Mouse (Mus musculus): ENCODE data around the gene Gm11569. TPM values are rescaled to one million over a fixed set of nuclear protein-coding genes. Genes with fewer than 3 reads are reported as not detected.
"Not testable (repeated sequence)": the region's sequence is repeated elsewhere in the genome, so short reads cannot be mapped to it uniquely, and the experiment has no call there.

Gm11569 gene
- polyA plus RNA-seq (2012; fragmentation: generic; extraction: Trizol): not detected

DNA sequence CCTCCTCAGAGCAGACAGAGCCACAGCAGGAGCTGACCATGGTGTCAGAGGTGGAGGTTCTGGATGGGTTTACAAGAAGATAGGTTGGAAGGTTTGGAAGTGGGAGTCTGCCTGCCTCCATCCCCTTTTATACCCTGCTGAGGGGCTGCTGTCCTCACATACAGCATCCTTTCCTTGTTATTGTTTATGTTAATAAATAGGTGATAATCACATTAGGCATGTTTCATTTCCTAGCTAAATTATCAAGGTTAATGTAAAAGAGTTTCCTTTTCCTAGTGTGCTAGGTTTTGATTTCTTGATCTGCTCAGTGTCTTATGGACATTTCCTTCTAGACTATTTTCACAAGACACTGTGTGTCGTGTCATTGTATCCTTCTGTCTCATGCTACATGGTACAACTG lies at the start of gene Gm11569:
TSS of gene Gm11569 (minus strand) at position 101 of the 400 bp plus-strand sequence.
- not testable (repeated sequence) for H3K36me3 ChIP-seq (ENCODE audit: control insufficient read depth, insufficient read depth); H3K27me3 ChIP-seq (ENCODE audit: control insufficient read depth, insufficient read depth, insufficient read length); H3ac ChIP-seq (ENCODE audit: control insufficient read depth, insufficient read length); H3K4me2 ChIP-seq (ENCODE audit: low read depth); H3K79me2 ChIP-seq (ENCODE audit: control insufficient read depth, insufficient read depth); H3K4me3 ChIP-seq

DNA sequence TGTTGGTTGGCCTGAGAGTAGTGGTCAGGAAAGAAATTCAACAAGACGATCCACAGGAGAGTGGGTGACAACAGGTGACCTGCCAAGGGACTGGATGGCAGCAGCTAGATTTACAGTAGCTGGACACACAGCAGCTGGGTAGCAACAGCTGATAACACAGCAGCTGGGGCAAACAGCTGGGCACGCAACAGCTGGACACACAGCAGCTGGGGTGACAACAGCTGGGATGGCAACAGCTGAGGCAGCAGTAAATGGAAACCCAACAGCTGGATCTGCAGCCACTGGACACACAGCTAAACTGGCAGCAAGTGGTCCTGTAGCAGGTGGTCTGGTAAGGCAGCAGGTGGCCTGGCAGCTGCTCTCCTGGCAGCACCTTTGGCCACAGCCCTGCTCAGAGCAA lies 48.0 kb upstream of the Gm11569 start:
- Histone ChIP-seq H3ac (ENCODE audit: control insufficient read depth, insufficient read length) (no peak overlapping the region), H3K4me2 (ENCODE audit: low read depth) (no peak overlapping the region), H3K4me3 (no peak overlapping the region), H3K79me2 (ENCODE audit: control insufficient read depth, insufficient read depth) (no peaks in the 10 kb centered on the region), H3K36me3 (ENCODE audit: control insufficient read depth, insufficient read depth) (no peaks in the 10 kb centered on the region), H3K27me3 (ENCODE audit: control insufficient read depth, insufficient read depth, insufficient read length) (no peaks in the 10 kb centered on the region)
- TF ChIP-seq TCF12 (IDR thresholded peaks at IDR 0.05; ENCODE audit: insufficient read depth, poor library complexity, severe bottlenecking): no peak
- peak in 2 of 3 experiments; percentile 2 to 32 for TF ChIP-seq MYOG (IDR thresholded peaks at IDR 0.05; ENCODE audit: control insufficient read depth in 1 of 3, insufficient read depth in 1 of 3, insufficient read length in 2 of 3, low read depth in 2 of 3)
- TF ChIP-seq CEBPB (IDR thresholded peaks at IDR 0.05; ENCODE audit: insufficient read depth, poor library complexity, severe bottlenecking): no peak
- TF ChIP-seq E2F4 (IDR thresholded peaks at IDR 0.05; ENCODE audit: insufficient read depth): no peak
- TF ChIP-seq POLR2A (IDR thresholded peaks at IDR 0.05; ENCODE audit: insufficient read length, low read depth): no peak
- TF ChIP-seq MYOD1 (IDR thresholded peaks at IDR 0.05; ENCODE audit: control insufficient read depth in 1 of 3, insufficient read length in 2 of 3, low read depth in 2 of 3): peak in 2 of 3 experiments; percentile 39 to 56
- TF ChIP-seq REST (IDR thresholded peaks at IDR 0.05; ENCODE audit: insufficient read depth, insufficient read length): no peak
- TF ChIP-seq TCF3 (IDR thresholded peaks at IDR 0.05; ENCODE audit: insufficient read length, low read depth): no peak
- no peak for TF ChIP-seq USF1 (IDR thresholded peaks at IDR 0.05; ENCODE audit: low read depth)
- TF ChIP-seq MAX (IDR thresholded peaks at IDR 0.05; ENCODE audit: low read depth): no peak
- TF ChIP-seq SRF (IDR thresholded peaks at IDR 0.05; ENCODE audit: control insufficient read depth, insufficient read length, low read depth): no peak
- TF ChIP-seq POLR2AphosphoS2 (IDR thresholded peaks at IDR 0.05; ENCODE audit: insufficient read length, low read depth): no peak

- no peak overlapping the region for H3K4me3 ChIP-seq
- H3ac ChIP-seq (ENCODE audit: control insufficient read depth, insufficient read length): no peak overlapping the region
- no peaks in the 10 kb centered on the region for H3K79me2 ChIP-seq (ENCODE audit: control insufficient read depth, insufficient read depth)
- H3K27me3 ChIP-seq (ENCODE audit: control insufficient read depth, insufficient read depth, insufficient read length): no peaks in the 10 kb centered on the region
- TF ChIP-seq REST (IDR thresholded peaks at IDR 0.05; ENCODE audit: insufficient read depth, insufficient read length): no peak
- no peak for TF ChIP-seq SRF (IDR thresholded peaks at IDR 0.05; ENCODE audit: control insufficient read depth, insufficient read length, low read depth)
- TF ChIP-seq POLR2A (IDR thresholded peaks at IDR 0.05; ENCODE audit: insufficient read length, low read depth): no peak
- no peak for TF ChIP-seq TCF3 (IDR thresholded peaks at IDR 0.05; ENCODE audit: insufficient read length, low read depth)
- no peak for TF ChIP-seq TCF12 (IDR thresholded peaks at IDR 0.05; ENCODE audit: insufficient read depth, poor library complexity, severe bottlenecking)
- TF ChIP-seq USF1 (IDR thresholded peaks at IDR 0.05; ENCODE audit: low read depth): no peak
- no peak for TF ChIP-seq MYOD1 (IDR thresholded peaks at IDR 0.05; ENCODE audit: control insufficient read depth in 1 of 3, insufficient read length in 2 of 3, low read depth in 2 of 3)
- no peak for TF ChIP-seq E2F4 (IDR thresholded peaks at IDR 0.05; ENCODE audit: insufficient read depth)
- no peak for TF ChIP-seq POLR2AphosphoS2 (IDR thresholded peaks at IDR 0.05; ENCODE audit: insufficient read length, low read depth)
- TF ChIP-seq CEBPB (IDR thresholded peaks at IDR 0.05; ENCODE audit: insufficient read depth, poor library complexity, severe bottlenecking): no peak
- no peak for TF ChIP-seq MAX (IDR thresholded peaks at IDR 0.05; ENCODE audit: low read depth)
- TF ChIP-seq MYOG (IDR thresholded peaks at IDR 0.05; ENCODE audit: control insufficient read depth in 1 of 3, insufficient read depth in 1 of 3, insufficient read length in 2 of 3, low read depth in 2 of 3): no peak
- H3K36me3 ChIP-seq (ENCODE audit: control insufficient read depth, insufficient read depth): no peaks in the 10 kb centered on the region
- H3K4me2 ChIP-seq (ENCODE audit: low read depth): no peak overlapping the region
Measured at GRCm38 (mm10) chr11:99842185-99842584, 43.5 kb upstream of the Gm11569 start.

DNA sequence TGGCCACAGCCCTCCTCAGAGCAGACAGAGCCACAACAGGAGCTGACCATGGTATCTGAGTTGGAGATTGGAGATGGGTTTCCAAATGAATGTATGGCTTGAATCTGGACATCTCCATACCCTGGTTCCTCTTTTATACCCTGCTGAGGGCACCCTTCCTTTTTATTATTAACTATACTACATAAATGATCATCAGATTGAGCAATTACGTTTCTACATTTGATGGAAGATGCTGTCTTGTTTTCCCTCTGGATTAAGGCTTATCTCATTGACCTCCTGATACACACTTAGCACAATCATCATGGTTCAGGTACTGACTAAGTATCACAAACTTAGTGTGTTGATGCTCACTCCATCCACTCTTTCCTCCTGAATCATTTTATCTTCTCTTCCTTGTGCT lies 39.2 kb upstream of the Gm11569 start, which contains the start of gene 2300003K06Rik:
TSS of gene 2300003K06Rik (minus strand) at position 101 of the 400 bp plus-strand sequence.
- H3ac ChIP-seq (ENCODE audit: control insufficient read depth, insufficient read length): no peak within 1 kb of the TSS
- TF ChIP-seq USF1 (IDR thresholded peaks at IDR 0.05; ENCODE audit: low read depth): no peak
- TF ChIP-seq TCF12 (IDR thresholded peaks at IDR 0.05; ENCODE audit: insufficient read depth, poor library complexity, severe bottlenecking): no peak
- no peak for TF ChIP-seq SRF (IDR thresholded peaks at IDR 0.05; ENCODE audit: control insufficient read depth, insufficient read length, low read depth)

DNA sequence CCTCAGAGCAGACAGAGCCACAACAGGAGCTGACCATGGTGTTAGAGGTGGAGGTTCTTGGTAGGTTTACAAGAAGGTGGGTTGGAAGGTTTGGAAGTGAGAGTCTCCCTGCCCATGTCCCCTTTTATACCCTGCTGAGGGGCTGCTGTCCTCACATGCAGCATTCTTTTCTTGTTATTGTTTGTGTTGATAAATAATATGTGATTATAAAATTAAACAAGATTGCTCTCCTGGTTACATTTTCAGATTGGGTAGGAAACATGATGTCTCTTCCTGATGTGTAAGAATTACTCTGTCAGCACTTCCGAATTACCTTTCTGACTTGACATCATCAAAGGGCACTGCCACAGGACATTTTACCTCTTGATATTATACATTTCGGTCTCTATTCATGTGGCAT lies 16.8 kb upstream of the Gm11569 start, which contains the start of gene Gm11564:
TSS of gene Gm11564 (minus strand) at position 101 of the 400 bp plus-strand sequence.
- H3ac ChIP-seq (ENCODE audit: control insufficient read depth, insufficient read length); H3K4me2 ChIP-seq (ENCODE audit: low read depth); H3K4me3 ChIP-seq; H3K27me3 ChIP-seq (ENCODE audit: control insufficient read depth, insufficient read depth, insufficient read length); H3K36me3 ChIP-seq (ENCODE audit: control insufficient read depth, insufficient read depth); H3K79me2 ChIP-seq (ENCODE audit: control insufficient read depth, insufficient read depth): not testable (repeated sequence)

More for the DNA sequence above, 39.2 kb upstream of the Gm11569 start, which contains the start of gene 2300003K06Rik:
- no peak within 1 kb of the TSS for H3K4me3 ChIP-seq
- H3K27me3 ChIP-seq (ENCODE audit: control insufficient read depth, insufficient read depth, insufficient read length): no peaks in the 10 kb centered on the region
- H3K4me2 ChIP-seq (ENCODE audit: low read depth): no peak within 1 kb of the TSS
- H3K36me3 ChIP-seq (ENCODE audit: control insufficient read depth, insufficient read depth): no peaks in the 10 kb centered on the region
- no peaks in the 10 kb centered on the region for H3K79me2 ChIP-seq (ENCODE audit: control insufficient read depth, insufficient read depth)

DNA sequence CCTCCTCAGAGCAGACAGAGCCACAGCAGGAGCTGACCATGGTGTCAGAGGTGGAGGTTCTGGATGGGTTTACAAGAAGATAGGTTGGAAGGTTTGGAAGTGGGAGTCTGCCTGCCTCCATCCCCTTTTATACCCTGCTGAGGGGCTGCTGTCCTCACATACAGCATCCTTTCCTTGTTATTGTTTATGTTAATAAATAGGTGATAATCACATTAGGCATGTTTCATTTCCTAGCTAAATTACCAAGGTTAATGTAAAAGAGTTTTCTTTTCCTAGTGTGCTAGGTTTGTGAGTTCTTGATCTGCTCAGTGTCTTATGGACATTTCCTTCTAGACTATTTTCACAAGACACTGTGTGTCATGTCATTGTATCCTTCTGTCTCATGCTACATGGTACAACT lies 11.1 kb upstream of the Gm11569 start, which contains the start of gene Krtap4-13:
TSS of gene Krtap4-13 (minus strand) at position 101 of the 400 bp plus-strand sequence.
- H3K36me3 ChIP-seq (ENCODE audit: control insufficient read depth, insufficient read depth); H3K79me2 ChIP-seq (ENCODE audit: control insufficient read depth, insufficient read depth); H3K4me3 ChIP-seq; H3K4me2 ChIP-seq (ENCODE audit: low read depth); H3ac ChIP-seq (ENCODE audit: control insufficient read depth, insufficient read length); H3K27me3 ChIP-seq (ENCODE audit: control insufficient read depth, insufficient read depth, insufficient read length): not testable (repeated sequence)

- H3K4me3 ChIP-seq; H3K79me2 ChIP-seq (ENCODE audit: control insufficient read depth, insufficient read depth); H3K27me3 ChIP-seq (ENCODE audit: control insufficient read depth, insufficient read depth, insufficient read length); H3K4me2 ChIP-seq (ENCODE audit: low read depth); H3K36me3 ChIP-seq (ENCODE audit: control insufficient read depth, insufficient read depth); H3ac ChIP-seq (ENCODE audit: control insufficient read depth, insufficient read length): not testable (repeated sequence)
Measured at GRCm38 (mm10) chr11:99804346-99804745, 5.6 kb upstream of the Gm11569 start, which contains the start of gene Gm11554. Gene Gm11554, minus strand, starts transcription at chr11:99804446.

Data from myocyte (in vitro differentiated cells).